Mouse (Mus musculus): ENCODE data around the gene Polr1d.
A peak's percentile ranks its signal among the peaks of the same experiment; 100 is the strongest.

The Polr1d gene

DNA sequence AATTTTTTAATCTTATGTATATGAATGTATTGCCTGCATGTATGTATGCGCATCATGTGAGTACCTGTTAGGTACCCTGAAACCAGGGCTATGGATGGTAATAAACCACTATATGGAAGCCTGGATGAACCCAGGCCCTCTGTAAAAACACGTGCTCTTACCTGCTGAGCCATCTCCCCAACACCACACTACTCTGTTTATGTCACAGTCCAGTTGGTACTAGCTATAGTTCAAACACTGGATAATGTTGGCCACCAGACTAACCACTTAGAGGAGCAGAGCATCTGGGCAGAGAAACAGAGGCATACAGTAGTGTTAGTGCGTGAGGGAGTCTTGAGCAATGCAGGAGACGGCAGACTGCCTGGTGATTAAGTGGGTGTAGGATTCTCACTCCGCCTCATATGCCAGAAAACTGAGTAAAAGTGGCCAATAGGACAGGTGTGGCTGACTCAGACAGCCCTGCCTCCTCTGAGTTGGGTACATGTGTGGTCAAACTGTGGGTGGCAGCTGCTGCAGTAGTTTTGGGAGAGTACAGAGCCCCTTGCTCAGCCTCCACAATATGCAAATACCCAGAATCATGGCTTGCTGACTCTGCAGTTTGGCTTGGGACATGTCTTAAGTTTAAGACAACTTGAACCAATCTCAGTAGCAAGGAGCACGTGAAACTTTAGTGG is 21.1 kb upstream of the Polr1d start:
- DNase-seq (ENCODE audit: low spot score): no peak

- no peak for DNase-seq (ENCODE audit: low spot score)
These were observed 20.0 kb upstream of the Polr1d start for GRCm38 (mm10) chr5:147056712-147057290.

GRCm38 (mm10) chr5:147057626-147058414 is 19.0 kb upstream of the Polr1d start:
- DNase-seq (ENCODE audit: low spot score): peak; percentile 43

GRCm38 (mm10) chr5:147058661-147059060 is 18.2 kb upstream of the Polr1d start:
- DNase-seq (ENCODE audit: low spot score): no peak

- DNase-seq (ENCODE audit: low spot score): no peak
These were observed 17.5 kb upstream of the Polr1d start for GRCm38 (mm10) chr5:147059319-147059718.

GRCm38 (mm10) chr5:147060024-147060423 is 16.8 kb upstream of the Polr1d start:
- no peak for DNase-seq (ENCODE audit: low spot score)

DNA sequence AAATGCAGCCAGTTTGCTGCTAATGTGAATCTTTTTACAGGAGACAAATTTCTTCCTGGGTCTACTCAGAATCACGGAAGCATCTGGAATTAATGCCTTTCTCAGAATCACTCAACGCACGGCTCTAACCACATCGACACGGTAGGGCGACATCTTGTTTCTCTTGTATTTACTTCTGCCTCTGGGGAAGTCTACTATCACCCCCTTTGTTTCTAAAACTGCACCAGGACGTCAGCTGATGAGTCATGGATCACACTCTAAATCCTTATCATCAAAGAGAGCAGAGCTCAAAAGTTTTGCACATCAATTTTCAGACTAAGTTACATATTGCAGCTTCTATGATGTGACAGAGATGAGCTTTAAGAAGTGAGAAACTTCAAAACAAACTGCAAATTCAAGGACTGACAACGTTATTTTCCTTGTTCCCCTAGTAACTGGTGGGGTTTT is 13.6 kb upstream of the Polr1d start:
- no peak for DNase-seq (ENCODE audit: low spot score)

- no peak for DNase-seq (ENCODE audit: low spot score)
These were observed 10.7 kb upstream of the Polr1d start for GRCm38 (mm10) chr5:147066129-147066528.

DNA sequence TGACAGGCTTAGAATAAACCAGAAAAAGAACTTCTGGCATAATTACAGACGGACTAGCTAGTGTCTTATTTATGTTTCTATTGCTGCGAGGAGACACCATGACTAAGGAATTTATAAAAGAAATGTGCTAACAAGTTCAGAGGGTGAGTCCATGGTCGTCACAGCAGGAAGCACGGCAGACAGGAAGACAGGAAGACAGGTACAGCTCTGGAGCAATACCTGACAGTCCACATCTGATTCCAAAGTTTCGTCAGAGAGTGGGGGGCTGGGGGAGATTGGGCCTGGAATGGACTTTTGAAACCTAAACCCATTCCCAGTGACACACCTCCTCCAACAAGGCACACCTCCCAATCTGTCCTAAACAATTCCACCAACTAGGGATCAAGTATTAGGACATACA is 9.9 kb upstream of the Polr1d start:
- DNase-seq (ENCODE audit: low spot score): no peak

- DNase-seq (ENCODE audit: low spot score): no peak
These were observed 8.0 kb upstream of the Polr1d start for GRCm38 (mm10) chr5:147068876-147069275.

GRCm38 (mm10) chr5:147070791-147071516 is 5.9 kb upstream of the Polr1d start:
- DNase-seq (ENCODE audit: low spot score): no peak

DNA sequence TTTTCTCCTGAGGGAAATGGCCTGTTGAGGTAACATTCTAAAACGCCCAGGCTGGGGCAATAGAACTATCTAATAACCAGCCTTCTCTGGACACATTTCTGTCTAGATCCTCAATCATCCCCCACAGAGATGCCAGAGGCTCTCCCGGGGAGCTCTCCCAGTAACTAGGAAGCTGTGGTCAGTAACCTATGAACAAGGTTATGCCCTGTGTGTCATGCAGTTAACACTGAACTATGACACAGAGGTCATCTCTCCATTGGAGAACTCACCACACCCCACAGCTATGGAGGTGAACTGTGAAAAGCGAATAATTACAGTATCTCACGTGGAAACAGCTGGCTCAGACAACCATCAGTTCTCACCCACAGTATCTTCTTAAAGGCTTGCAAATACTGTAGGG is 5.0 kb upstream of the Polr1d start:
- DNase-seq (ENCODE audit: low spot score): no peak

- DNase-seq (ENCODE audit: low spot score): no peak
These were observed 3.0 kb upstream of the Polr1d start for GRCm38 (mm10) chr5:147073805-147074204.

- peak; percentile 40 for DNase-seq (ENCODE audit: low spot score)
These were observed 1.5 kb upstream of the Polr1d start for GRCm38 (mm10) chr5:147075103-147076025.

- peak; percentile 99 for DNase-seq (ENCODE audit: low spot score)
These were observed 638 bp upstream of the Polr1d start, which contains the start of gene Lnx2 for GRCm38 (mm10) chr5:147076026-147076798. Gene Lnx2, minus strand, starts transcription at chr5:147076586.

GRCm38 (mm10) chr5:147077305-147078034 is 620 bp downstream of the Polr1d start:
- peak; percentile 91 for DNase-seq (ENCODE audit: low spot score)

DNA sequence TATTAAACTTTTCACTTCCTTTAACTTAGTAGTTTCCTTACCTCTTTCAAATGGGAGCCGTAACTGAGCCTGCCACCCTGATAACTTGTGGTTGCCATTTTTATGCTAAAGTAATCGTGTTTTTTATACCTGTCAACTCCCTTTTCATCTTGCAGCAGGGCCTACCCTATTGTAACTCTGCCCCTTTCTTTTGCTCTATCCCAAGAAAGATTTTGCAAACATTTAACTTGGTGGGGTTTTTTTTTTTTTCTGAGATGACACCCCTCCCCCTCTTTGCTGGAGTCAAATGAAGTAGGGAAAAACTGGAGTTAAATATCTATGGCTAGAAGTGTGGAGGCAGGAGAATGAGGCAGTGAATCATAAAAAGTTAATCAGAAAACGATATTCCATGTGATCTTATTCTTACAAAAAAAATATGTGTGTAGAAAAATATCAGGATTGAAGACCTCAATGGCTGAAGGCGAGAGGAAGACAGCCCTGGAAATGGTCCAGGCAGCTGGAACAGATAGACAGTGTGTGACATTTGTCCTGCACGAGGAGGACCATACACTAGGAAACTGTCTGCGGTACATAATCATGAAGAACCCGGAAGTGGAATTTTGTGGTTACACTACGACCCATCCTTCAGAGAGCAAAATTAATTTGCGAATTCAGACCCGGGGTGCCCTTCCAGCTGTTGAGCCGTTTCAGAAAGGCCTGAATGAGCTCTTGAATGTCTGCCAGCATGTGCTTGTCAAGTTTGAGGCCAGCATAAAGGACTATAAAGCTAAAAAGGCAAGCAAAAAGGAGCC is 1.5 kb downstream of the Polr1d start:
- no peak for DNase-seq (ENCODE audit: low spot score)

DNA sequence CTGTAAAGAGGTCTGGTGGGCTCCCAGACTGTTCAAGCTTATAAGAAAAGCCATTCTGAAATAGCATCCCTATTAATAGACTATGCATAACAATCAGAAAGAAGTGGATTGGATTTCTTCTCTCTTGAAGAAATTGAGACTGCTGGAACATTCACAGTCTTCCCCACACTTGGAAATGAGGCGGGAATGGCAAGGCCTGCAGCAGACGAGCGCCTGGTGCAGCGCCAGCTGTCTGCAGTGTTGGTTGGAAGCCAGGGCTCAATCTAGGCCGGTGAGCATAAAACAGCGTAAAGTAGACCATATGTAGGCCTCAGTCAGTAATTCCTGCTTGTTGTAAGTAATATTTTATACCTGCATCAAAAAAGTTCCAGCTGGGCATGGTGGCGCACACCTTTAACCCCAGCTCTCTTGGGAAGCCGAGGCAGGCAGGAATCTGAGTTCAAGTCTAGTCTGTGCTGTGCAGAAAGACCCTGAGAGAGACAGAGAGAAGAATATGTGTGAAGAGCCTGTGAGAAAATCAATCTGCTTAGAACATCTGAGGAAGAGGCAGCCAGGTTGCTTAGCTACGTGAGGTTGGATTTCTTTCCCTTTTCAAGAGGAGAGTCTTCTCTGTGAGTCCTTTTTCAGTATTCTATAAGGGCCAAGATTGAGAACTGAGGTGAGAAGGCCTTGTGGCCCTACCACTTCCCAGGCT is 8.5 kb downstream of the Polr1d start:
- no peak for DNase-seq (ENCODE audit: low spot score)

Measured in MN1 (cell line).